Mouse (Mus musculus) heart, embryonic 15.5 days (tissue): ENCODE results near the gene Dapl1. TPM values are rescaled to one million over a fixed set of nuclear protein-coding genes. Genes with fewer than 3 reads are reported as not detected.

ENCODE experiments used
- ATAC-seq: fragments of 200-750 bp; cut with Nextera tagmentation; replicated peaks from 2 replicates; pipeline ENCODE4 v1.8.0; 2017; ENCODE audit warnings: low read depth, moderate TSS enrichment; ENCODE audit not compliant: insufficient number of reproducible peaks, insufficient read depth, low FRiP score
- H3K27ac ChIP-seq: fragments of 300-500 bp; sonication (generic); 2 replicates; pipeline ENCODE4 v1.5.1; 2015; ENCODE audit warnings: mild to moderate bottlenecking, inconsistent platforms
- H3K27me3 ChIP-seq: fragments of 300-500 bp; sonication (generic); 2 replicates; pipeline ENCODE4 v1.6.1; 2015; ENCODE audit warnings: inconsistent platforms
- H3K36me3 ChIP-seq: fragments of 300-500 bp; sonication (generic); 2 replicates; pipeline ENCODE4 v1.6.1; 2015; ENCODE audit warnings: mild to moderate bottlenecking, inconsistent platforms
- H3K4me1 ChIP-seq: fragments of 300-500 bp; sonication (generic); replicated peaks from 2 replicates; pipeline ENCODE4 v1.6.1; 2015; ENCODE audit warnings: inconsistent platforms
- H3K4me2 ChIP-seq: fragments of 300-500 bp; sonication (generic); 2 replicates; pipeline ENCODE4 v1.6.1; 2015; ENCODE audit warnings: inconsistent platforms, mild to moderate bottlenecking, moderate library complexity
- H3K4me3 ChIP-seq: fragments of 300-500 bp; sonication (generic); 2 replicates; pipeline ENCODE4 v1.5.1; 2015; ENCODE audit warnings: mild to moderate bottlenecking, inconsistent platforms
- H3K9ac ChIP-seq: fragments of 300-500 bp; sonication (generic); 2 replicates; pipeline ENCODE4 v1.6.1; 2015; ENCODE audit warnings: mild to moderate bottlenecking, inconsistent platforms
- H3K9me3 ChIP-seq: fragments of 300-500 bp; sonication (generic); replicated peaks from 2 replicates; pipeline ENCODE4 v1.6.1; 2016; ENCODE audit warnings: inconsistent platforms
- WGBS: fragments of 180-500 bp; shearing (Covaris S2); methylation state at CpG from one replicate; pipeline ENCODE4 v1.1.7; 2015; ENCODE audit warnings: mixed read lengths; 5-methylcytosine and 5-hydroxymethylcytosine counted together
- polyA plus RNA-seq: library from polyadenylated mRNA; unstranded; fragments of >200 nt; fragmentation: Nextera tagmentation; extraction: Ambion mirVana; gene quantifications from 2 replicates; pipeline ENCODE4 v1.2.1, GENCODE M21; 2015

Gene Dapl1
- polyA plus RNA-seq, 1 experiment from 2014 or later = 1.8 TPM

- H3K36me3 ChIP-seq = no peaks in the 10 kb centered on the region
- no peak for ATAC-seq
- peaks cover 10% of the 10 kb centered on the region for H3K4me1 ChIP-seq
- H3K9me3 ChIP-seq = no peaks in the 10 kb centered on the region
- no peak overlapping the region for H3K27ac ChIP-seq
- no peak overlapping the region for H3K4me3 ChIP-seq
- H3K4me2 ChIP-seq = no peak overlapping the region
- no peaks in the 10 kb centered on the region for H3K27me3 ChIP-seq
- no peak overlapping the region for H3K9ac ChIP-seq
- WGBS = 21% methylated on average over 11 of the region's 11 CpGs
These were observed 56.9 kb downstream of the Dapl1 start for GRCm38 (mm10) chr2:59541121-59541887.

GRCm38 (mm10) chr2:59543543-59544065 is 59.2 kb downstream of the Dapl1 start:
- no peaks in the 10 kb centered on the region for H3K36me3 ChIP-seq
- no peaks in the 10 kb centered on the region for H3K9me3 ChIP-seq
- no peaks in the 10 kb centered on the region for H3K27me3 ChIP-seq
- no peak overlapping the region for H3K9ac ChIP-seq
- ATAC-seq = no peak
- H3K4me1 ChIP-seq = peaks cover 10% of the 10 kb centered on the region
- H3K4me2 ChIP-seq = no peak overlapping the region
- no peak overlapping the region for H3K4me3 ChIP-seq
- no peak overlapping the region for H3K27ac ChIP-seq
- 79% methylated on average over 9 of the region's 9 CpGs for WGBS

GRCm38 (mm10) chr2:59544237-59544909 is 59.9 kb downstream of the Dapl1 start:
- H3K27ac ChIP-seq = no peak overlapping the region
- H3K27me3 ChIP-seq = no peaks in the 10 kb centered on the region
- H3K4me1 ChIP-seq = peaks cover 10% of the 10 kb centered on the region
- no peaks in the 10 kb centered on the region for H3K36me3 ChIP-seq
- H3K9me3 ChIP-seq = no peaks in the 10 kb centered on the region
- 29% methylated on average over 13 of the region's 13 CpGs for WGBS
- no peak for ATAC-seq
- no peak overlapping the region for H3K9ac ChIP-seq
- H3K4me2 ChIP-seq = no peak overlapping the region
- H3K4me3 ChIP-seq = no peak overlapping the region

DNA sequence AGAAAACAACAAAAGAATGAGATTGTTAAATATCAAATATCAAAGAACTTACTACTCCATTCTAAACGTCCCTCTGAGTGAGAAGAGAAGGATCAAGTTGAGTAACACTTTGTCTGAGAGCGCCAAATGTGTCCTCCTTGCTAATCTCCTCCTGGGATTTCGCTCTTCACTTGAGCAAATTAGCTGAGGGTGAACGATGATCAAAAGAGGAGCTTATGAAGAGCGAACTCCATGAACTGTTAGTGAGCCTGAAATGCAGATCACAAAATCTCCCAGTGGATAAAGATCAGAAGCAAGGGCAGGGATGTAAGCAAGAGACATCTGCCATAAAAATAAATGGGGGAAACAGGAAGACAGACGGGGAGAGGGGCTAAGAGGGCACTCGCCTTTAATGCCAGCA is 60.5 kb downstream of the Dapl1 start:
- WGBS = 38% methylated on average over 7 of the region's 7 CpGs
- H3K27me3 ChIP-seq = no peaks in the 10 kb centered on the region
- H3K4me2 ChIP-seq = no peak overlapping the region
- no peaks in the 10 kb centered on the region for H3K36me3 ChIP-seq
- H3K9ac ChIP-seq = no peak overlapping the region
- H3K9me3 ChIP-seq = no peaks in the 10 kb centered on the region
- no peak overlapping the region for H3K4me3 ChIP-seq
- no peak overlapping the region for H3K27ac ChIP-seq
- H3K4me1 ChIP-seq = peaks cover 10% of the 10 kb centered on the region
- ATAC-seq = no peak

GRCm38 (mm10) chr2:59547369-59548099 is 63.1 kb downstream of the Dapl1 start:
- Histone ChIP-seq H3K27ac (no peak overlapping the region), H3K9ac (no peak overlapping the region), H3K36me3 (no peaks in the 10 kb centered on the region)

GRCm38 (mm10) chr2:59552784-59553183 is 68.3 kb downstream of the Dapl1 start:
- no peaks in the 10 kb centered on the region for H3K27me3 ChIP-seq
- WGBS = 68% methylated on average over 1 of the region's 1 CpGs

More at GRCm38 (mm10) chr2:59547369-59548099, 63.1 kb downstream of the Dapl1 start:
- no peak for ATAC-seq
- Histone ChIP-seq H3K27me3 (no peaks in the 10 kb centered on the region), H3K4me1 (peaks cover 7% of the 10 kb centered on the region), H3K9me3 (no peaks in the 10 kb centered on the region), H3K4me3 (no peak overlapping the region), H3K4me2 (no peak overlapping the region)
- 83% methylated on average over 8 of the region's 8 CpGs for whole genome bisulfite sequencing

DNA sequence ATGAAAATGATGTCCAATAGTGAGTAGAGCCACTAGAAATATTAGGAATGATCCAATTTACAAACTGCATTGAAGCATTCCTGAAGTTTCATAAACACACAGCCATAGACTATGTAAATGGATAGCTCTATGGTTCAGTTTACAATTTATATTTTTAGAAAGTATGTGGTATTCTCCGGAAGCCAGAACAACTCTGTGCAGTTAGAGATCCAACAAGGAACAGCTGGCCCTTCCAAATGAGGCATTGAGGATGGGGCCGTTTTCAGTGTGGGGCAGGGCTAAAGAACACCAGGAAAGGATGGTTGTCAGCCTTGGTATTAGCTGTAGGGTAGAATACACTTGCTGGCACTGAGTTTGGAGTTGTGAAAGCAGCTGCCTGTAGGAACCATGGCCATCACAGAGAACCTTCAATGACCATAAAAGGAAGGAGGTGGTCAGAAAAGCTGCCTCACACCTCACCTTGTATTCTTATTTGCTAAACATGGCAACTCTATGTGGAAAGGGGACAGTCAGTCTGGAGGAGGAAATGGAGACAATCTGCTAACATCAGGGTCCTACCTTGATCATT is 70.0 kb downstream of the Dapl1 start:
- no peaks in the 10 kb centered on the region for H3K4me1 ChIP-seq

More at GRCm38 (mm10) chr2:59552784-59553183, 68.3 kb downstream of the Dapl1 start:
- no peak overlapping the region for H3K4me3 ChIP-seq
- ATAC-seq = no peak
- H3K9me3 ChIP-seq = no peaks in the 10 kb centered on the region
- no peaks in the 10 kb centered on the region for H3K36me3 ChIP-seq
- H3K9ac ChIP-seq = no peak overlapping the region
- H3K27ac ChIP-seq = no peak overlapping the region
- no peak overlapping the region for H3K4me2 ChIP-seq
- no peaks in the 10 kb centered on the region for H3K4me1 ChIP-seq

More for the DNA sequence above, 70.0 kb downstream of the Dapl1 start:
- WGBS = 76% methylated on average over 2 of the region's 2 CpGs
- Histone ChIP-seq H3K9ac (no peak overlapping the region), H3K4me3 (no peak overlapping the region), H3K27ac (no peak overlapping the region), H3K27me3 (no peaks in the 10 kb centered on the region), H3K4me2 (no peak overlapping the region), H3K9me3 (no peaks in the 10 kb centered on the region), H3K36me3 (no peaks in the 10 kb centered on the region)
- ATAC-seq = no peak

Other genes starting within 250 kb of the Dapl1 start
- gene Tanc1, start 127.4 kb downstream of the Dapl1 start, polyA plus RNA-seq = 22.9 and 27.9 TPM in 2 replicates